Mouse (Mus musculus): ENCODE data around the gene Dlgap4. TPM values are rescaled to one million over a fixed set of nuclear protein-coding genes. Genes with fewer than 3 reads are reported as not detected.

The Dlgap4 gene
- polyA plus RNA-seq, 1 experiment from 2014 or later: 244 TPM

- 80% methylated on average over 4 of the region's 4 CpGs for WGBS
- H3K9ac ChIP-seq: no peak overlapping the region
- H3K27ac ChIP-seq (replicated peaks): no peak overlapping the region
- H3K36me3 ChIP-seq: no peaks in the 10 kb centered on the region
- H3K9me3 ChIP-seq: no peaks in the 10 kb centered on the region
- no peak overlapping the region for H3K4me2 ChIP-seq
- ATAC-seq (ENCODE audit: low FRiP score, low read depth): no peak
- no peak overlapping the region for H3K4me3 ChIP-seq
- H3K4me1 ChIP-seq (replicated peaks): peaks cover 13% of the 10 kb centered on the region
- H3K27me3 ChIP-seq: no peaks in the 10 kb centered on the region
Observed at GRCm38 (mm10) chr2:156686754-156687153, 73.2 kb downstream of the Dlgap4 start.

- no peak for ATAC-seq (ENCODE audit: low FRiP score, low read depth)
- peak overlapping the region; percentile 23; the same call in 1 of the 2 replicates for H3K4me2 ChIP-seq
- no peaks in the 10 kb centered on the region for H3K9me3 ChIP-seq
- peaks cover 21% of the 10 kb centered on the region for H3K4me1 ChIP-seq (replicated peaks)
- H3K36me3 ChIP-seq: no peaks in the 10 kb centered on the region
- H3K27me3 ChIP-seq: no peaks in the 10 kb centered on the region
- 4% methylated on average over 14 of the region's 14 CpGs for whole genome bisulfite sequencing
- H3K27ac ChIP-seq (replicated peaks): no peak overlapping the region
- no peak overlapping the region for H3K9ac ChIP-seq
- H3K4me3 ChIP-seq: no peak overlapping the region
Observed at GRCm38 (mm10) chr2:156688604-156689003, 75.1 kb downstream of the Dlgap4 start.

- 22% methylated on average over 2 of the region's 2 CpGs for WGBS
- H3K9me3 ChIP-seq: no peaks in the 10 kb centered on the region
- ATAC-seq (ENCODE audit: low FRiP score, low read depth): no peak
- no peaks in the 10 kb centered on the region for H3K27me3 ChIP-seq
- H3K27ac ChIP-seq (replicated peaks): no peak overlapping the region
- H3K9ac ChIP-seq: no peak overlapping the region
- H3K4me3 ChIP-seq: no peak overlapping the region
- no peak overlapping the region for H3K4me2 ChIP-seq
- no peaks in the 10 kb centered on the region for H3K36me3 ChIP-seq
- H3K4me1 ChIP-seq (replicated peaks): peaks cover 31% of the 10 kb centered on the region
Observed at GRCm38 (mm10) chr2:156690833-156691232, 77.3 kb downstream of the Dlgap4 start.

- H3K36me3 ChIP-seq: no peaks in the 10 kb centered on the region
- WGBS: 55% methylated on average over 9 of the region's 9 CpGs
- H3K27ac ChIP-seq (replicated peaks): peak overlapping the region; percentile 25; the same call in 1 of the 2 replicates
- H3K27me3 ChIP-seq: no peaks in the 10 kb centered on the region
- peaks cover 31% of the 10 kb centered on the region for H3K4me1 ChIP-seq (replicated peaks)
- no peak for ATAC-seq (ENCODE audit: low FRiP score, low read depth)
- no peak overlapping the region for H3K4me2 ChIP-seq
- no peak overlapping the region for H3K9ac ChIP-seq
- no peak overlapping the region for H3K4me3 ChIP-seq
- H3K9me3 ChIP-seq: no peaks in the 10 kb centered on the region
Observed at GRCm38 (mm10) chr2:156691746-156692145, 78.2 kb downstream of the Dlgap4 start.

GRCm38 (mm10) chr2:156693241-156693807, 79.8 kb downstream of the Dlgap4 start:
- H3K27ac ChIP-seq (replicated peaks): no peak overlapping the region
- WGBS: 48% methylated on average over 11 of the region's 11 CpGs

GRCm38 (mm10) chr2:156697261-156697660, 83.8 kb downstream of the Dlgap4 start:
- Histone ChIP-seq H3K27ac (replicated peaks) (no peak overlapping the region), H3K4me2 (no peak overlapping the region), H3K9me3 (no peaks in the 10 kb centered on the region), H3K4me3 (no peak overlapping the region), H3K4me1 (replicated peaks) (peaks cover 29% of the 10 kb centered on the region), H3K36me3 (no peaks in the 10 kb centered on the region), H3K27me3 (no peaks in the 10 kb centered on the region), H3K9ac (no peak overlapping the region)
- no peak for ATAC-seq (ENCODE audit: low FRiP score, low read depth)
- WGBS: 62% methylated on average over 8 of the region's 8 CpGs

More at GRCm38 (mm10) chr2:156693241-156693807, 79.8 kb downstream of the Dlgap4 start:
- Histone ChIP-seq H3K9me3 (no peaks in the 10 kb centered on the region), H3K9ac (no peak overlapping the region), H3K36me3 (no peaks in the 10 kb centered on the region), H3K27me3 (no peaks in the 10 kb centered on the region), H3K4me1 (replicated peaks) (peaks cover 37% of the 10 kb centered on the region), H3K4me3 (no peak overlapping the region), H3K4me2 (no peak overlapping the region)
- ATAC-seq (ENCODE audit: low FRiP score, low read depth): no peak

GRCm38 (mm10) chr2:156698168-156698567, 84.7 kb downstream of the Dlgap4 start:
- Histone ChIP-seq H3K9ac (no peak overlapping the region), H3K4me2 (no peak overlapping the region), H3K36me3 (no peaks in the 10 kb centered on the region), H3K27me3 (no peaks in the 10 kb centered on the region), H3K4me1 (replicated peaks) (peaks cover 26% of the 10 kb centered on the region), H3K4me3 (no peak overlapping the region), H3K9me3 (no peaks in the 10 kb centered on the region), H3K27ac (replicated peaks) (no peak overlapping the region)
- 71% methylated on average over 9 of the region's 9 CpGs for WGBS
- ATAC-seq (ENCODE audit: low FRiP score, low read depth): no peak

GRCm38 (mm10) chr2:156705473-156705872, 92.0 kb downstream of the Dlgap4 start:
- WGBS: 20% methylated on average over 6 of the region's 6 CpGs
- peaks cover 10% of the 10 kb centered on the region; the same call in 1 of the 2 replicates for H3K36me3 ChIP-seq
- no peak overlapping the region for H3K9ac ChIP-seq
- no peaks in the 10 kb centered on the region for H3K9me3 ChIP-seq
- no peaks in the 10 kb centered on the region for H3K4me1 ChIP-seq (replicated peaks)
- no peak overlapping the region for H3K27ac ChIP-seq (replicated peaks)
- ATAC-seq (ENCODE audit: low FRiP score, low read depth): peak; percentile 28; the same call in 1 of the 2 replicates
- H3K27me3 ChIP-seq: no peaks in the 10 kb centered on the region
- no peak overlapping the region for H3K4me3 ChIP-seq
- H3K4me2 ChIP-seq: no peak overlapping the region

GRCm38 (mm10) chr2:156716683-156717082, 103.2 kb downstream of the Dlgap4 start:
- 0 out of 2 replicates have a peak overlapping the region, but pooled peaks have one; percentile 10 for H3K4me2 ChIP-seq
- WGBS: 77% methylated on average over 6 of the region's 6 CpGs

GRCm38 (mm10) chr2:156717320-156718281, 104.1 kb downstream of the Dlgap4 start:
- H3K9me3 ChIP-seq: no peaks in the 10 kb centered on the region
- no peak overlapping the region for H3K9ac ChIP-seq
- no peaks in the 10 kb centered on the region for H3K36me3 ChIP-seq
- peaks cover 39% of the 10 kb centered on the region for H3K4me1 ChIP-seq (replicated peaks)
- H3K27ac ChIP-seq (replicated peaks): peak overlapping the region; percentile 65
- WGBS: 21% methylated on average over 17 of the region's 17 CpGs
- H3K27me3 ChIP-seq: no peaks in the 10 kb centered on the region
- ATAC-seq (ENCODE audit: low FRiP score, low read depth): peak; percentile 29; the same call in 1 of the 2 replicates
- no peak overlapping the region for H3K4me3 ChIP-seq
- peak overlapping the region; percentile 10 for H3K4me2 ChIP-seq

More at GRCm38 (mm10) chr2:156716683-156717082, 103.2 kb downstream of the Dlgap4 start:
- no peaks in the 10 kb centered on the region for H3K27me3 ChIP-seq
- peaks cover 34% of the 10 kb centered on the region for H3K4me1 ChIP-seq (replicated peaks)
- no peak overlapping the region for H3K9ac ChIP-seq
- H3K27ac ChIP-seq (replicated peaks): no peak overlapping the region
- ATAC-seq (ENCODE audit: low FRiP score, low read depth): no peak
- H3K9me3 ChIP-seq: no peaks in the 10 kb centered on the region
- no peaks in the 10 kb centered on the region for H3K36me3 ChIP-seq
- no peak overlapping the region for H3K4me3 ChIP-seq

GRCm38 (mm10) chr2:156718793-156719192, 105.3 kb downstream of the Dlgap4 start:
- Histone ChIP-seq H3K27ac (replicated peaks) (0 out of 2 replicates have a peak overlapping the region, but pooled peaks have one; percentile 65), H3K4me2 (no peak overlapping the region), H3K4me1 (replicated peaks) (peaks cover 50% of the 10 kb centered on the region), H3K27me3 (no peaks in the 10 kb centered on the region), H3K4me3 (no peak overlapping the region), H3K36me3 (no peaks in the 10 kb centered on the region), H3K9ac (no peak overlapping the region), H3K9me3 (no peaks in the 10 kb centered on the region)
- no peak for ATAC-seq (ENCODE audit: low FRiP score, low read depth)
- 67% methylated on average over 5 of the region's 5 CpGs for WGBS
